Mouse (Mus musculus) large intestine, adult 2 months (tissue): Measurements from ENCODE around the gene Gm40460. TPM values are rescaled to one million over a fixed set of nuclear protein-coding genes. Genes with fewer than 3 reads are reported as not detected.
"Not testable (repeated sequence)": the region's sequence is repeated elsewhere in the genome, so short reads cannot be mapped to it uniquely, and the experiment has no call there.

Experiments
- DNase-seq: peaks from one replicate; pipeline ENCODE4 v3.0.0-alpha.2; 2012; ENCODE audit warnings: low read depth, low spot score
- WGBS: fragments of 180-500 bp; shearing (Covaris S2); methylation state at CpG from one replicate; pipeline ENCODE4 v1.1.7; 2018; 5-methylcytosine and 5-hydroxymethylcytosine counted together
- polyA plus RNA-seq: library from polyadenylated mRNA; depleted of rRNA; stranded (reverse); fragments of >200 nt; gene quantifications from 2 replicates; pipeline ENCODE4 v1.2.3, GENCODE M21; 2012; rRNA removed

Gene Gm40460
- not detected in 2 replicates for polyA plus RNA-seq

GRCm38 (mm10) chr7:142240978-142241377, at the start of gene Gm40460:
TSS of gene Gm40460 (minus strand) at chr7:142241078.
- WGBS, result 39% methylated on average over 2 of the region's 2 CpGs
- no peak for DNase-seq

GRCm38 (mm10) chr7:142285910-142286612, 45.2 kb upstream of the Gm40460 start:
- DNase-seq, result not testable (repeated sequence)

GRCm38 (mm10) chr7:142285130-142285835, 44.4 kb upstream of the Gm40460 start:
- peak; percentile 10 for DNase-seq
- WGBS, result 15% methylated on average over 23 of the region's 23 CpGs

More at GRCm38 (mm10) chr7:142285910-142286612, 45.2 kb upstream of the Gm40460 start:
- WGBS, result 50% methylated on average over 9 of the region's 9 CpGs

- peak; percentile 93 for DNase-seq
- under 1% methylated on average over 19 of the region's 19 CpGs for WGBS
Measured at GRCm38 (mm10) chr7:142284615-142285080, 43.8 kb upstream of the Gm40460 start.

- peak; percentile 28 for DNase-seq
- under 1% methylated on average over 38 of the region's 38 CpGs for WGBS
Measured at GRCm38 (mm10) chr7:142284023-142284591, 43.2 kb upstream of the Gm40460 start.

- WGBS, result 42% methylated on average over 2 of the region's 2 CpGs
- DNase-seq, result not testable (repeated sequence)
Measured at GRCm38 (mm10) chr7:142282847-142283246, 42.0 kb upstream of the Gm40460 start.

- WGBS, result 93% methylated on average over 1 of the region's 1 CpGs
Measured at GRCm38 (mm10) chr7:142279291-142279690, 38.4 kb upstream of the Gm40460 start.

GRCm38 (mm10) chr7:142278183-142278582, 37.3 kb upstream of the Gm40460 start:
- 1% methylated on average over 3 of the region's 3 CpGs for WGBS
- peak; percentile 42 for DNase-seq

More at GRCm38 (mm10) chr7:142279291-142279690, 38.4 kb upstream of the Gm40460 start:
- not testable (repeated sequence) for DNase-seq

- DNase-seq, result not testable (repeated sequence)
Measured at GRCm38 (mm10) chr7:142274263-142274662, 33.4 kb upstream of the Gm40460 start, which contains the start of gene Gm4559. TSS of gene Gm4559 (minus strand) at chr7:142274363.

- 34% methylated on average over 1 of the region's 1 CpGs for WGBS
- not testable (repeated sequence) for DNase-seq
Measured at GRCm38 (mm10) chr7:142258254-142258653, 17.4 kb upstream of the Gm40460 start, which contains the start of gene Gm2431. TSS of gene Gm2431 (minus strand) at chr7:142258354.

- DNase-seq, result no peak
- 0% methylated on average over 2 of the region's 2 CpGs for WGBS
Measured at GRCm38 (mm10) chr7:142255517-142255916, 14.6 kb upstream of the Gm40460 start.

GRCm38 (mm10) chr7:142249824-142250223, 8.9 kb upstream of the Gm40460 start:
- DNase-seq, result peak; percentile 24
- 0% methylated on average over 1 of the region's 1 CpGs for WGBS

GRCm38 (mm10) chr7:142231540-142231939, 9.3 kb downstream of the Gm40460 start:
- WGBS, result 13% methylated on average over 1 of the region's 1 CpGs

GRCm38 (mm10) chr7:142229871-142230270, 11.0 kb downstream of the Gm40460 start, which contains the start of gene Krtap5-5:
TSS of gene Krtap5-5 (minus strand) at chr7:142229971.
- not testable (repeated sequence) for DNase-seq
- WGBS, result 46% methylated on average over 3 of the region's 3 CpGs

More at GRCm38 (mm10) chr7:142231540-142231939, 9.3 kb downstream of the Gm40460 start:
- DNase-seq, result peak; percentile 18

- DNase-seq, result no peak
- 38% methylated on average over 2 of the region's 2 CpGs for WGBS
Measured at GRCm38 (mm10) chr7:142224518-142224917, 16.4 kb downstream of the Gm40460 start.

- WGBS, result 54% methylated on average over 1 of the region's 1 CpGs
- not testable (repeated sequence) for DNase-seq
Measured at GRCm38 (mm10) chr7:142212136-142212535, 28.7 kb downstream of the Gm40460 start.

- WGBS, result 41% methylated on average over 1 of the region's 1 CpGs
- no peak for DNase-seq
Measured at GRCm38 (mm10) chr7:142211559-142211958, 29.3 kb downstream of the Gm40460 start, which contains the start of gene Gm7579. TSS of gene Gm7579 (plus strand) at chr7:142211859.

GRCm38 (mm10) chr7:142206891-142207290, 34.0 kb downstream of the Gm40460 start:
- DNase-seq, result not testable (repeated sequence)
- WGBS, result 90% methylated on average over 5 of the region's 5 CpGs

GRCm38 (mm10) chr7:142205488-142205887, 35.4 kb downstream of the Gm40460 start:
- DNase-seq, result peak; percentile 59

GRCm38 (mm10) chr7:142201064-142201463, 39.8 kb downstream of the Gm40460 start, which contains the start of gene Krtap5-3:
TSS of gene Krtap5-3 (plus strand) at chr7:142201364.
- 16% methylated on average over 1 of the region's 1 CpGs for WGBS
- no peak for DNase-seq
